In genomic region chr11:109258941-109259910, GRCm38 (mm10) we compare ENCODE assay signal across 12 mouse cellular contexts. TPM values are rescaled to one million over a fixed set of nuclear protein-coding genes. Genes with fewer than 3 reads are reported as not detected.
DNase-seq lines count a peak whose midpoint lies in the region; ATAC-seq and TF ChIP-seq lines count a peak whose summit lies in the region.
"Had no signal": no experiment of that assay in that cellular context is flagged by ENCODE, and none has a peak within 500 bp of the region (broad histone marks: within the 10 kb centered on the region; RNA-seq: fewer than 3 reads in every experiment).

No protein-coding gene starts in this region.

- H3K27ac ChIP-seq in midbrain, embryonic 11.5 days (ENCODE audit: low read depth, low read length): no peak overlapping the region
- H3K27ac ChIP-seq in midbrain, embryonic 10.5 days (replicated peaks): no peak overlapping the region
- H3K27ac ChIP-seq in cortical plate, adult 2 months (ENCODE audit: insufficient read depth, low read length): no peak overlapping the region
- H3K27ac ChIP-seq: heart, embryonic 10.5 days; limb, embryonic 12.5 days had no signal

- H3K36me3 ChIP-seq in midbrain, embryonic 11.5 days (ENCODE audit: control insufficient read depth, insufficient read depth, low read length): no peaks in the 10 kb centered on the region
- no peaks in the 10 kb centered on the region for H3K36me3 ChIP-seq in midbrain, embryonic 10.5 days
- H3K36me3 ChIP-seq: heart, embryonic 10.5 days had no signal

- intact Hi-C loops in left cerebral cortex, postnatal 14 days (cut with DNase I): no loop called here

- H3K9ac ChIP-seq in midbrain, embryonic 11.5 days (ENCODE audit: low read length): no peak overlapping the region
- H3K9ac ChIP-seq: limb, embryonic 12.5 days had no signal

- H3K4me3 ChIP-seq in midbrain, embryonic 11.5 days (ENCODE audit: low read depth, low read length): no peak overlapping the region
- H3K4me3 ChIP-seq in midbrain, embryonic 10.5 days: no peak overlapping the region
- peak overlapping the region; percentile 10; the same call in 1 of the 2 replicates for H3K4me3 ChIP-seq in cortical plate, adult 2 months (ENCODE audit: insufficient read depth, low read length)
- H3K4me3 ChIP-seq: heart, embryonic 10.5 days; limb, embryonic 12.5 days had no signal

- no peak for ATAC-seq in midbrain, embryonic 11.5 days (ENCODE audit: low FRiP score)

- H3K4me1 ChIP-seq in midbrain, embryonic 11.5 days (ENCODE audit: control insufficient read depth, insufficient read depth, low read length): no peaks in the 10 kb centered on the region
- H3K4me1 ChIP-seq in midbrain, embryonic 10.5 days: peaks cover 11% of the 10 kb centered on the region; the same call in 1 of the 2 replicates
- 0 out of 2 replicates have a peak, but pooled peaks cover 5% of the 10 kb centered on the region for H3K4me1 ChIP-seq in cortical plate, adult 2 months (ENCODE audit: control insufficient read depth, insufficient read depth, low read length)
- H3K4me1 ChIP-seq: limb, embryonic 12.5 days had no signal

- 91% methylated on average over 32 of the region's 32 CpGs for WGBS in midbrain, embryonic 11.5 days
- 92% methylated on average over 32 of the region's 32 CpGs for WGBS in midbrain, embryonic 10.5 days

- TF ChIP-seq CTCF in cortical plate, adult 2 months (IDR thresholded peaks at IDR 0.05; ENCODE audit: extremely low read depth, insufficient read depth, low read length): no peak

- no peaks in the 10 kb centered on the region for H3K27me3 ChIP-seq in midbrain, embryonic 11.5 days (ENCODE audit: control insufficient read depth, insufficient read depth, low read length)
- no peaks in the 10 kb centered on the region for H3K27me3 ChIP-seq in midbrain, embryonic 10.5 days (ENCODE audit: low read depth, poor library complexity, severe bottlenecking)
- H3K27me3 ChIP-seq: limb, embryonic 12.5 days had no signal

- no peak overlapping the region for H3K4me2 ChIP-seq in midbrain, embryonic 11.5 days
- H3K4me2 ChIP-seq: limb, embryonic 12.5 days had no signal

- H3K9me3 ChIP-seq in midbrain, embryonic 11.5 days (ENCODE audit: control insufficient read depth, low read length): no peaks in the 10 kb centered on the region; the same call in 1 of the 2 replicates
- 0 out of 2 replicates have a peak, but pooled peaks cover 5% of the 10 kb centered on the region for H3K9me3 ChIP-seq in midbrain, embryonic 10.5 days (replicated peaks)
- H3K9me3 ChIP-seq: heart, embryonic 10.5 days had no signal

- TF ChIP-seq POLR2A in cortical plate, adult 2 months (IDR thresholded peaks at IDR 0.05; ENCODE audit: extremely low read depth, insufficient read depth, low read length): no peak

- peak; percentile 60 for DNase-seq in midbrain, embryonic 11.5 days (ENCODE audit: low spot score, missing footprints)
- DNase-seq in midbrain, embryonic 10.5 days (ENCODE audit: low spot score): no peak
- DNase-seq in left cerebral cortex, postnatal 14 days (ENCODE audit: low spot score in 2 of 2): peak; percentile 53 to 72
- DNase-seq in telencephalon, adult 2 months (ENCODE audit: low read depth, low spot score): peak; percentile 86
- no peak for DNase-seq in spleen, postnatal 36 days (ENCODE audit: low spot score in 2 of 2)
- DNase-seq in adipocyte (ENCODE audit: low spot score): no peak
- DNase-seq: cerebellum, postnatal 25 days; kidney, adult 2 months; thymus, postnatal 25 days had no signal

RNA-seq across cellular contexts. Expression of gene Rgs9, which starts 38.7 kb away (rescaled TPM):
- 1.6 and 1.7 TPM in 2 replicates for polyA plus RNA-seq in midbrain, embryonic 11.5 days (2014; fragmentation: Nextera tagmentation; extraction: Ambion mirVana)
- polyA plus RNA-seq in midbrain, embryonic 10.5 days (2016; fragmentation: Nextera tagmentation; extraction: Ambion mirVana): 1.6 and 2.2 TPM in 2 replicates
- polyA plus RNA-seq in cortical plate, adult 2 months (2012; rRNA removed): 12.5 and 57.8 TPM in 2 replicates
- total RNA-seq in left cerebral cortex, postnatal 14 days (2021): 10 to 100 TPM; 17.6 to 31.9 TPM

Comparison
In these comparisons a context has a peak if more than half of its experiments do, and no peak if none do; other contexts are left out.
1. DNase-seq: peak in midbrain, embryonic 11.5 days (single experiment), left cerebral cortex, postnatal 14 days (2 of 2) and telencephalon, adult 2 months (single experiment); none in midbrain, embryonic 10.5 days (single experiment), spleen, postnatal 36 days (0 of 2) and adipocyte (single experiment).